Mouse (Mus musculus): ENCODE results near the gene Astn2. TPM values are rescaled to one million over a fixed set of nuclear protein-coding genes. Genes with fewer than 3 reads are reported as not detected.

Gene Astn2
- polyA plus RNA-seq, 1 experiment from 2014 or later: 0.08 TPM

- Histone ChIP-seq H3K36me3 (ENCODE audit: control insufficient read depth, insufficient read depth, low read length) (no peaks in the 10 kb centered on the region), H3K4me1 (replicated peaks; ENCODE audit: control insufficient read depth, insufficient read depth, low read length) (peaks cover 6% of the 10 kb centered on the region), H3K9me3 (ENCODE audit: control insufficient read depth, low read length) (no peaks in the 10 kb centered on the region), H3K27ac (ENCODE audit: low read length) (peak overlapping the region; percentile 72), H3K4me3 (ENCODE audit: low read length) (no peak overlapping the region), H3K4me2 (ENCODE audit: low read depth, low read length) (no peak overlapping the region), H3K27me3 (ENCODE audit: control insufficient read depth, insufficient read depth, low read depth, low read length) (no peaks in the 10 kb centered on the region), H3K9ac (ENCODE audit: low read length) (no peak overlapping the region)
- ATAC-seq (ENCODE audit: low read depth): no peak
- 55% methylated on average over 2 of the region's 2 CpGs for WGBS
Measured at GRCm38 (mm10) chr4:65421272-65421671, 983.1 kb downstream of the Astn2 start.

GRCm38 (mm10) chr4:65420511-65420931, 983.9 kb downstream of the Astn2 start:
- Histone ChIP-seq H3K9me3 (ENCODE audit: control insufficient read depth, low read length) (no peaks in the 10 kb centered on the region), H3K4me3 (ENCODE audit: low read length) (no peak overlapping the region), H3K9ac (ENCODE audit: low read length) (no peak overlapping the region), H3K36me3 (ENCODE audit: control insufficient read depth, insufficient read depth, low read length) (no peaks in the 10 kb centered on the region), H3K4me1 (replicated peaks; ENCODE audit: control insufficient read depth, insufficient read depth, low read length) (peaks cover 6% of the 10 kb centered on the region), H3K27ac (ENCODE audit: low read length) (peak overlapping the region; percentile 72), H3K4me2 (ENCODE audit: low read depth, low read length) (no peak overlapping the region), H3K27me3 (ENCODE audit: control insufficient read depth, insufficient read depth, low read depth, low read length) (no peaks in the 10 kb centered on the region)
- 5% methylated on average over 3 of the region's 3 CpGs for WGBS
- ATAC-seq (ENCODE audit: low read depth): peak; percentile 92

- Histone ChIP-seq H3K27ac (ENCODE audit: low read length) (no peak overlapping the region), H3K4me1 (replicated peaks; ENCODE audit: control insufficient read depth, insufficient read depth, low read length) (peaks cover 3% of the 10 kb centered on the region), H3K9me3 (ENCODE audit: control insufficient read depth, low read length) (no peaks in the 10 kb centered on the region), H3K4me3 (ENCODE audit: low read length) (no peak overlapping the region), H3K36me3 (ENCODE audit: control insufficient read depth, insufficient read depth, low read length) (no peaks in the 10 kb centered on the region), H3K9ac (ENCODE audit: low read length) (no peak overlapping the region), H3K27me3 (ENCODE audit: control insufficient read depth, insufficient read depth, low read depth, low read length) (no peaks in the 10 kb centered on the region), H3K4me2 (ENCODE audit: low read depth, low read length) (no peak overlapping the region)
- ATAC-seq (ENCODE audit: low read depth): no peak
- WGBS: 46% methylated on average over 4 of the region's 4 CpGs
Measured at GRCm38 (mm10) chr4:65415507-65415906, 988.9 kb downstream of the Astn2 start.

GRCm38 (mm10) chr4:65402836-65403634, 1001.4 kb downstream of the Astn2 start:
- no peaks in the 10 kb centered on the region for H3K4me1 ChIP-seq (replicated peaks; ENCODE audit: control insufficient read depth, insufficient read depth, low read length)
- H3K27me3 ChIP-seq (ENCODE audit: control insufficient read depth, insufficient read depth, low read depth, low read length): no peaks in the 10 kb centered on the region; the same call in 1 of the 2 replicates
- no peak overlapping the region for H3K4me2 ChIP-seq (ENCODE audit: low read depth, low read length)
- H3K27ac ChIP-seq (ENCODE audit: low read length): no peak overlapping the region
- peak; percentile 86 for ATAC-seq (ENCODE audit: low read depth)
- no peaks in the 10 kb centered on the region for H3K36me3 ChIP-seq (ENCODE audit: control insufficient read depth, insufficient read depth, low read length)
- H3K9me3 ChIP-seq (ENCODE audit: control insufficient read depth, low read length): no peaks in the 10 kb centered on the region
- H3K9ac ChIP-seq (ENCODE audit: low read length): no peak overlapping the region
- WGBS: 56% methylated on average over 6 of the region's 6 CpGs
- no peak overlapping the region for H3K4me3 ChIP-seq (ENCODE audit: low read length)

DNA sequence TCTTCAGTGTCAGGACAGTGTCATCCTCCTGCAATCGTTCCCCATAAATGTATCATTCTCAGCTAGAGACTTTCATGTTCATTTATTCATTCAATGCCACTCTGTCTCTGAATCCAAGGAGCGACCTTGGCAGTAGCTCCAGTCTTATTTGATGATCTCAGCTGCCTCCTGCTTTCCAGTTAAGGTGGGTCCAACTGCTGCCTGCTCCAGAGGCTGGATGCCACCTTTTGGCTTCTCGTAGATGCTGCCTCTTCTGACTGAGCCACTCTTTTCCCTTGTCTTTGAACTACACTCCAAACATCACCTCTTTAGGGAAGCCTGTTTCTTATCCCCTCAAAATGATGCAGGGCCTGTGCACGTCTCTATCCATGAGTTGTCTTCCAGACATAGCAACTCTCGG, 1002.1 kb downstream of the Astn2 start:
- no peaks in the 10 kb centered on the region; the same call in 1 of the 2 replicates for H3K27me3 ChIP-seq (ENCODE audit: control insufficient read depth, insufficient read depth, low read depth, low read length)
- 70% methylated on average over 5 of the region's 5 CpGs for WGBS
- no peak overlapping the region for H3K4me3 ChIP-seq (ENCODE audit: low read length)
- no peaks in the 10 kb centered on the region for H3K9me3 ChIP-seq (ENCODE audit: control insufficient read depth, low read length)
- H3K36me3 ChIP-seq (ENCODE audit: control insufficient read depth, insufficient read depth, low read length): no peaks in the 10 kb centered on the region
- no peak overlapping the region for H3K4me2 ChIP-seq (ENCODE audit: low read depth, low read length)
- H3K4me1 ChIP-seq (replicated peaks; ENCODE audit: control insufficient read depth, insufficient read depth, low read length): no peaks in the 10 kb centered on the region
- H3K27ac ChIP-seq (ENCODE audit: low read length): no peak overlapping the region
- ATAC-seq (ENCODE audit: low read depth): no peak
- H3K9ac ChIP-seq (ENCODE audit: low read length): no peak overlapping the region

DNA sequence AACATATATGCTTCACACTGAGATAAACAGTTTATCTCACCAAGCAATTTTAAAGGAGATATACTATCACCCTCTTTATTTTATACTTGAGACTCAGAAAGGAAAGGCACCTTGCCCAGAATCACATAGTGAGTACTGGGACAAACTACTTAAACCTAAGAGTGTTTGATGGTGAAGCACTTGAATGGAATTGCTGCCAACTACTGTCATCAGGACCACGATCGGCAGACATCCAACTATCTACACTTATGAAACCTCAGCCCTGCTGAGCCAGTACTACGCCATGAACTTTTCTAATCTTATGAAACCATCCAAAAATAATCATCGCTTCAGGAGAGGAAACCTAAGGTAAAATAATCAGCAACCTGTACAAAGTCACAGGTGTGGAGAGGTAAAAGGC, 1005.0 kb downstream of the Astn2 start:
- H3K4me1 ChIP-seq (replicated peaks; ENCODE audit: control insufficient read depth, insufficient read depth, low read length): no peaks in the 10 kb centered on the region
- H3K27ac ChIP-seq (ENCODE audit: low read length): no peak overlapping the region
- H3K9me3 ChIP-seq (ENCODE audit: control insufficient read depth, low read length): no peaks in the 10 kb centered on the region
- H3K4me3 ChIP-seq (ENCODE audit: low read length): no peak overlapping the region
- H3K4me2 ChIP-seq (ENCODE audit: low read depth, low read length): no peak overlapping the region
- 64% methylated on average over 4 of the region's 4 CpGs for WGBS
- no peak overlapping the region for H3K9ac ChIP-seq (ENCODE audit: low read length)
- no peaks in the 10 kb centered on the region for H3K36me3 ChIP-seq (ENCODE audit: control insufficient read depth, insufficient read depth, low read length)
- peak; percentile 70 for ATAC-seq (ENCODE audit: low read depth)
- H3K27me3 ChIP-seq (ENCODE audit: control insufficient read depth, insufficient read depth, low read depth, low read length): no peaks in the 10 kb centered on the region; the same call in 1 of the 2 replicates

GRCm38 (mm10) chr4:65396806-65397205, 1007.6 kb downstream of the Astn2 start:
- Histone ChIP-seq H3K4me1 (replicated peaks; ENCODE audit: control insufficient read depth, insufficient read depth, low read length) (peaks cover 5% of the 10 kb centered on the region; the same call in 1 of the 2 replicates), H3K27me3 (ENCODE audit: control insufficient read depth, insufficient read depth, low read depth, low read length) (no peaks in the 10 kb centered on the region), H3K9ac (ENCODE audit: low read length) (no peak overlapping the region), H3K9me3 (ENCODE audit: control insufficient read depth, low read length) (no peaks in the 10 kb centered on the region), H3K4me2 (ENCODE audit: low read depth, low read length) (no peak overlapping the region), H3K27ac (ENCODE audit: low read length) (no peak overlapping the region), H3K4me3 (ENCODE audit: low read length) (no peak overlapping the region), H3K36me3 (ENCODE audit: control insufficient read depth, insufficient read depth, low read length) (no peaks in the 10 kb centered on the region)
- 61% methylated on average over 3 of the region's 3 CpGs for WGBS
- ATAC-seq (ENCODE audit: low read depth): no peak

GRCm38 (mm10) chr4:65391001-65391400, 1013.4 kb downstream of the Astn2 start:
- 63% methylated on average over 4 of the region's 4 CpGs for WGBS
- no peak for ATAC-seq (ENCODE audit: low read depth)
- Histone ChIP-seq H3K36me3 (ENCODE audit: control insufficient read depth, insufficient read depth, low read length) (no peaks in the 10 kb centered on the region), H3K4me1 (replicated peaks; ENCODE audit: control insufficient read depth, insufficient read depth, low read length) (peaks cover 5% of the 10 kb centered on the region; the same call in 1 of the 2 replicates), H3K4me2 (ENCODE audit: low read depth, low read length) (no peak overlapping the region), H3K9ac (ENCODE audit: low read length) (no peak overlapping the region), H3K4me3 (ENCODE audit: low read length) (no peak overlapping the region), H3K27me3 (ENCODE audit: control insufficient read depth, insufficient read depth, low read depth, low read length) (no peaks in the 10 kb centered on the region), H3K9me3 (ENCODE audit: control insufficient read depth, low read length) (no peaks in the 10 kb centered on the region), H3K27ac (ENCODE audit: low read length) (no peak overlapping the region)

- ATAC-seq (ENCODE audit: low read depth): no peak
- no peak overlapping the region for H3K4me2 ChIP-seq (ENCODE audit: low read depth, low read length)
- no peak overlapping the region for H3K4me3 ChIP-seq (ENCODE audit: low read length)
- no peaks in the 10 kb centered on the region for H3K27me3 ChIP-seq (ENCODE audit: control insufficient read depth, insufficient read depth, low read depth, low read length)
- no peaks in the 10 kb centered on the region for H3K4me1 ChIP-seq (replicated peaks; ENCODE audit: control insufficient read depth, insufficient read depth, low read length)
- no peak overlapping the region for H3K9ac ChIP-seq (ENCODE audit: low read length)
- H3K9me3 ChIP-seq (ENCODE audit: control insufficient read depth, low read length): no peaks in the 10 kb centered on the region
- 81% methylated on average over 4 of the region's 4 CpGs for WGBS
- H3K27ac ChIP-seq (ENCODE audit: low read length): no peak overlapping the region
- H3K36me3 ChIP-seq (ENCODE audit: control insufficient read depth, insufficient read depth, low read length): no peaks in the 10 kb centered on the region
Measured at GRCm38 (mm10) chr4:65383070-65383469, 1021.3 kb downstream of the Astn2 start.

All from lung, embryonic 16.5 days (tissue).